Mouse (Mus musculus) urinary bladder, adult 18-20 months (tissue): ENCODE data around the gene Yars.
A peak's percentile ranks its signal among the peaks of the same experiment; 100 is the strongest.
"Not testable (repeated sequence)": the region's sequence is repeated elsewhere in the genome, so short reads cannot be mapped to it uniquely, and the experiment has no call there.

Experiments used
- DNase-seq, 2 experiments: peaks; one replicate each; pipeline ENCODE4 v3.0.0; 2022; ENCODE audit warnings: low spot score in 2 of 2, mixed read lengths in 2 of 2

The Yars gene

GRCm38 (mm10) chr4:129188803-129189541, 588 bp upstream of the Yars start:
- DNase-seq = peak; percentile 21 to 56

GRCm38 (mm10) chr4:129190538-129190937, 978 bp downstream of the Yars start:
- DNase-seq = no peak

GRCm38 (mm10) chr4:129191691-129192090, 2.1 kb downstream of the Yars start:
- DNase-seq = no peak

GRCm38 (mm10) chr4:129194280-129194679, 4.7 kb downstream of the Yars start:
- DNase-seq = no peak

GRCm38 (mm10) chr4:129197514-129197913, 8.0 kb downstream of the Yars start:
- DNase-seq = no peak

GRCm38 (mm10) chr4:129204655-129205054, 15.1 kb downstream of the Yars start:
- DNase-seq = no peak

- DNase-seq = no peak
Observed at GRCm38 (mm10) chr4:129206792-129207191, 17.2 kb downstream of the Yars start.

- DNase-seq = no peak
Observed at GRCm38 (mm10) chr4:129209504-129209903, 19.9 kb downstream of the Yars start.

GRCm38 (mm10) chr4:129211461-129211860, 21.9 kb downstream of the Yars start:
- DNase-seq = no peak

GRCm38 (mm10) chr4:129212486-129212885, 22.9 kb downstream of the Yars start:
- not testable (repeated sequence) for DNase-seq

GRCm38 (mm10) chr4:129218569-129219175, 29.1 kb downstream of the Yars start:
- DNase-seq = no peak

GRCm38 (mm10) chr4:129219198-129219597, 29.6 kb downstream of the Yars start:
- no peak for DNase-seq

- peak in 1 of 2 experiments; percentile 5 for DNase-seq
Observed at GRCm38 (mm10) chr4:129220376-129221089, 31.0 kb downstream of the Yars start.

GRCm38 (mm10) chr4:129221097-129222010, 31.8 kb downstream of the Yars start:
- DNase-seq = peak in 1 of 2 experiments; percentile 2

- peak in 1 of 2 experiments; percentile 7 for DNase-seq
Observed at GRCm38 (mm10) chr4:129222019-129222925, 32.7 kb downstream of the Yars start.

- no peak for DNase-seq
Observed at GRCm38 (mm10) chr4:129223421-129224281, 34.1 kb downstream of the Yars start.

GRCm38 (mm10) chr4:129225315-129225714, 35.8 kb downstream of the Yars start:
- DNase-seq = no peak

- DNase-seq = no peak
Observed at GRCm38 (mm10) chr4:129226441-129226963, 36.9 kb downstream of the Yars start.
